Mouse (Mus musculus) hindbrain, postnatal 0 days (tissue): ENCODE measurements around the gene Atcay. TPM values are rescaled to one million over a fixed set of nuclear protein-coding genes. Genes with fewer than 3 reads are reported as not detected.
A peak's percentile ranks its signal among the peaks of the same experiment; 100 is the strongest.

Source experiments
- ATAC-seq: fragments of 200-750 bp; cut with Nextera tagmentation; 2 replicates; pipeline ENCODE4 v1.8.0; 2017; ENCODE audit warnings: mild to moderate bottlenecking, moderate TSS enrichment, moderate library complexity
- DNase-seq: peaks from one replicate; pipeline ENCODE4 v3.0.0-alpha.2; 2015; ENCODE audit warnings: low spot score
- H3K27ac ChIP-seq: fragments of 300-500 bp; sonication (generic); 2 replicates; pipeline ENCODE4 v1.5.1; 2014; ENCODE audit warnings: mild to moderate bottlenecking
- H3K27me3 ChIP-seq: fragments of 300-500 bp; sonication (generic); 2 replicates; pipeline ENCODE4 v1.6.1; 2014; ENCODE audit warnings: low read length, mixed read lengths; ENCODE audit not compliant: insufficient read depth
- H3K36me3 ChIP-seq: fragments of 300-500 bp; sonication (generic); 2 replicates; pipeline ENCODE4 v1.6.1; 2014; ENCODE audit warnings: low read length, mixed read lengths; ENCODE audit not compliant: insufficient read depth
- H3K4me1 ChIP-seq: fragments of 300-500 bp; sonication (generic); 2 replicates; pipeline ENCODE4 v1.6.1; 2014; ENCODE audit warnings: antibody characterized with exemption, low read length, mixed read lengths; ENCODE audit not compliant: insufficient read depth
- H3K4me2 ChIP-seq: fragments of 300-500 bp; sonication (generic); 2 replicates; pipeline ENCODE4 v1.6.1; 2014; ENCODE audit warnings: low read depth, mild to moderate bottlenecking, low read length, moderate library complexity, mixed read lengths
- H3K4me3 ChIP-seq: fragments of 300-500 bp; sonication (generic); 2 replicates; pipeline ENCODE4 v1.5.1; 2014; ENCODE audit warnings: low read length
- H3K9ac ChIP-seq: fragments of 300-500 bp; sonication (generic); replicated peaks from 2 replicates; pipeline ENCODE4 v1.6.1; 2014; ENCODE audit warnings: mild to moderate bottlenecking, low read length, moderate library complexity, mixed read lengths
- H3K9me3 ChIP-seq: fragments of 300-500 bp; sonication (generic); 2 replicates; pipeline ENCODE4 v1.6.1; 2016; ENCODE audit warnings: low read length, mixed read lengths
- CTCF ChIP-seq: IDR thresholded peaks from 2 replicates; pipeline ENCODE4 v1.5.1; 2016; ENCODE audit warnings: antibody characterized with exemption, control low read depth, low read depth
- WGBS: fragments of 180-500 bp; shearing (Covaris S2); extraction: QIAGEN DNeasy Blood & Tissue Kit; methylation state at CpG from one replicate; pipeline ENCODE4 v1.1.7; 2014; 5-methylcytosine and 5-hydroxymethylcytosine counted together
- polyA plus RNA-seq: library from polyadenylated mRNA; unstranded; fragments of >200 nt; fragmentation: Nextera tagmentation; extraction: Ambion mirVana; gene quantifications from 2 replicates; pipeline ENCODE4 v1.2.1, GENCODE M21; 2015
- total RNA-seq: library from RNA; depleted of rRNA; stranded (reverse); fragments of >200 nt; gene quantifications from 2 replicates; pipeline ENCODE4 v1.2.3, GENCODE M21; 2014; rRNA removed

Gene Atcay
- total RNA-seq: 169 and 197 TPM in 2 replicates
- polyA plus RNA-seq: 66.7 and 70.2 TPM in 2 replicates

GRCm38 (mm10) chr10:81230438-81231332 lies at the start of gene Atcay:
TSS of gene Atcay (minus strand) at chr10:81230833.
- peak; percentile 78 for TF ChIP-seq CTCF

DNA sequence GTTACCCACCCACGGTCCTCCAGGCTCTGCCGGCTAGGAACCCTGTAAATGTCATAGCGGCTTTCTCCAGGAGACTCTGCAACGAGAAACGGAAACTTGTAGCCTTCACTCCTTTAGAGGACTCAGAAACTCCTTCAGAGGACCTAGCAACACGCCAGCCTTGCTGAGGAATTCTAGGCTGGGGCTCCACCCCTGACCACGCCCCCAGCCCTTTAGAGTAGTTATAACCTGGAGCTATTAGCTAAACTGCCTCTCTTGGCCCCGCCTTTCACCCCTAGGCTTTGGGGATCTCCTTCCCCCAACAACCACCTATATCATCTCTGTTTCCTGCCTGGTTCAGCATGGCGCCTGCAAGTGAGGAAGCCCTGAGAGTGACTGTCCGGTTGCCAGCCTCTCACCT lies 48.9 kb upstream of the Atcay start:
- no peak for ATAC-seq
- no peak for TF ChIP-seq CTCF
- Histone ChIP-seq H3K4me3 (no peak overlapping the region), H3K27ac (no peak overlapping the region), H3K4me1 (no peaks in the 10 kb centered on the region), H3K9me3 (no peaks in the 10 kb centered on the region), H3K36me3 (no peaks in the 10 kb centered on the region), H3K4me2 (no peak overlapping the region), H3K9ac (no peak overlapping the region), H3K27me3 (no peaks in the 10 kb centered on the region)
- 47% methylated on average over 10 of the region's 10 CpGs for WGBS
- no peak for DNase-seq

More at GRCm38 (mm10) chr10:81230438-81231332, at the start of gene Atcay:
- WGBS: 2% methylated on average over 27 of the region's 27 CpGs
- peaks cover 19% of the 10 kb centered on the region for H3K4me1 ChIP-seq
- H3K9me3 ChIP-seq: no peaks in the 10 kb centered on the region
- DNase-seq (peak; percentile 90), ATAC-seq (peak; percentile 84)
- peak within 1 kb of the TSS; percentile 94 for H3K27ac ChIP-seq
- peak within 1 kb of the TSS; percentile 66 for H3K4me2 ChIP-seq
- H3K36me3 ChIP-seq: no peaks in the 10 kb centered on the region
- H3K9ac ChIP-seq: peak within 1 kb of the TSS; percentile 86
- peak within 1 kb of the TSS; percentile 61 for H3K4me3 ChIP-seq
- no peaks in the 10 kb centered on the region for H3K27me3 ChIP-seq

- Histone ChIP-seq H3K27me3 (no peaks in the 10 kb centered on the region), H3K9ac (no peak overlapping the region), H3K9me3 (no peaks in the 10 kb centered on the region), H3K27ac (no peak overlapping the region), H3K4me2 (no peak overlapping the region), H3K36me3 (peaks cover 12% of the 10 kb centered on the region), H3K4me1 (no peaks in the 10 kb centered on the region), H3K4me3 (no peak overlapping the region)
- TF ChIP-seq CTCF: no peak
- WGBS: 66% methylated on average over 22 of the region's 22 CpGs
- ATAC-seq: no peak
- DNase-seq: no peak
Measured at GRCm38 (mm10) chr10:81277676-81278075, 47.0 kb upstream of the Atcay start.

GRCm38 (mm10) chr10:81273842-81274241 lies 43.2 kb upstream of the Atcay start:
- no peak overlapping the region for H3K4me2 ChIP-seq
- DNase-seq: no peak
- H3K27me3 ChIP-seq: no peaks in the 10 kb centered on the region
- no peaks in the 10 kb centered on the region for H3K9me3 ChIP-seq
- ATAC-seq: no peak
- H3K9ac ChIP-seq: no peak overlapping the region
- H3K27ac ChIP-seq: no peak overlapping the region
- peaks cover 26% of the 10 kb centered on the region for H3K36me3 ChIP-seq
- H3K4me1 ChIP-seq: peaks cover 4% of the 10 kb centered on the region
- no peak overlapping the region for H3K4me3 ChIP-seq
- no peak for TF ChIP-seq CTCF
- WGBS: 95% methylated on average over 19 of the region's 19 CpGs

- Histone ChIP-seq H3K36me3 (peaks cover 26% of the 10 kb centered on the region), H3K27me3 (no peaks in the 10 kb centered on the region), H3K9ac (no peak overlapping the region), H3K4me1 (peaks cover 10% of the 10 kb centered on the region), H3K4me2 (no peak overlapping the region), H3K9me3 (no peaks in the 10 kb centered on the region), H3K4me3 (no peak overlapping the region), H3K27ac (no peak overlapping the region)
- ATAC-seq (no peak), DNase-seq (no peak)
- WGBS: 91% methylated on average over 21 of the region's 21 CpGs
- no peak for TF ChIP-seq CTCF
Measured at GRCm38 (mm10) chr10:81272356-81272755, 41.7 kb upstream of the Atcay start.

DNA sequence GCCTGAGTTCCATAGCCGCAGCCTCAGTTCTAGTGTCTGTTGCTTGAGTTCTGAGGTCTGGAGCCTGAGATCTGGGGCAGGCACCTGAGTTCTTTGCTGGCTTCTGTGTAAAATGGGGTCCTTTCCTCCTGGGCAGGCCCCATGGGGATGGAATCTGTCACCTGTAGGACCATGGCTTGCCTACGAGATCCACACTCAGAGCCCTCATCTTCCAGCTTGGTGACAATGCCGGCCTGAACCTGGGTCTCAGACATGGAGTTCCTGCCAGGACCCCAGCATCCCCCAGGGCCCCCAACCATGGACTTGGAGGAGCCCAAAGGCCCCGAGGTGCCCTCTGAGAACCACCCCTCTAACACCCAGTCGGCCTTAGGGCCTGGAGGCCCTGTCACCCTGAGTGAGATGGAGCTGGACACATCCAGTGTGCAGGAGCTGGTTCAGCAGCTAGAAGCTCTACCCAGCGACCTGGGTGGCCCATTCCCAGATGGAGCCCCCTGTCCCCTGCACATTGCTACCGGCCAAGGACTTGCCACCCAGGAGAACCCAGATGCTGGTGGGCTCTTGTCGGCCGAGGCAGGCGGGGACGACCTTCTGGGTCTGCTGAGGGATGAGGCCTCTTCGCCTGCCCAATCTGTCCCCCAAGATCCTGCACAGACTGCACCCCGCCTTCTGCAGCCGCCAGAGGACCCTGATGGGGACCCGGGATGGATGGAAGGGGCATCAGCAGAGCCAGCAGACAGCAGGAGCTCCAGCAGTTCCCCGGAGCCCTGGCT lies 38.2 kb upstream of the Atcay start:
- WGBS: 81% methylated on average over 16 of the region's 16 CpGs
- 0 out of 2 replicates have a peak overlapping the region, but pooled peaks have one; percentile 41 for H3K27ac ChIP-seq
- no peaks in the 10 kb centered on the region for H3K9me3 ChIP-seq
- peaks cover 14% of the 10 kb centered on the region for H3K4me1 ChIP-seq
- H3K4me2 ChIP-seq: peak overlapping the region; percentile 67
- peaks cover 37% of the 10 kb centered on the region for H3K36me3 ChIP-seq
- ATAC-seq: no peak
- no peak for TF ChIP-seq CTCF
- peak overlapping the region; percentile 77 for H3K9ac ChIP-seq
- no peak for DNase-seq
- H3K27me3 ChIP-seq: no peaks in the 10 kb centered on the region
- peak overlapping the region; percentile 72 for H3K4me3 ChIP-seq
